Mouse (Mus musculus) monocyte, adult 5-6 weeks (primary cell): ENCODE measurements at regions not wholly inside any gene's neighbourhood (a gene's known extent, or its start where the extent isn't known, plus 50 kb on each side); places are given as distances from the start of the nearest gene placed in this dataset.

ENCODE experiments used
- ATAC-seq: fragments of 153-309, 156-312 bp; replicated peaks from 2 replicates; pipeline ENCODE4 v1.8.0; 2017; ENCODE audit warnings: mild to moderate bottlenecking; ENCODE audit not compliant: low TSS enrichment, insufficient number of reproducible peaks, severe bottlenecking, poor library complexity, low FRiP score

DNA sequence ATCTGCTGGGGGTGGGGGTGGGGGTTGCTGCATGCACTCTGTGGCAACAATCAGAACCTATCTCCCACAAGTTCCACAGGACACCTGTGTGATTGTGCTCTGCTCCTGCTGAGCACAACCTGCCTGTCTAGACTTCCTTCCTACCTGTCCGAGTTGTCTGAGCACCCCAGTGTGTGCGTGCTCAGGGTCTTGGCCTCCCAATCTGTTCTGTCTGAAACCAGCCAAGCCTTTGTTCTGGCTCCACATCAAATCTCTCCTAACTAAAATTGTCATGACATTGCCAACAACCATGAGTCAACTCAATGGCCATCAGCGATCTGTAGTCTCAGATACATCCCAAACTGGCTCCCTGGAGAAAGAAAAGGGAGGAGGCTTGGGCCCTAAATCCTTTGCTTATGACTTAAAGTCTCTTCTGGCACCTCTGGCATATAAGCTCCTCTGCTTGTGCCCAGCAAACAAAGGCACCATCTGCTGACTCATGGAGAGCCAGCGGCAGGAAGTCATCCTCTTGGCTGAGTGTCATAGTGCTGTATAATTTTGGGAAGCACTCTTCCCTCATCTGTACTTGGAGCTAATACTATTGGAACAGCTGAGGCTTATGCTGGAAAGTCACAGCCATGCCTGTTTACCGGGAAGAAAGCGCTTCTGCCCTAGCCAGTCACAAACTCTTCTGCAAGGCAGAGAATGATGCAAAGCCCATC lies 298.5 kb upstream of the Slc24a5 start:
- ATAC-seq, result no peak

- ATAC-seq, result no peak
Measured at GRCm38 (mm10) chr2:124770028-124770427, 297.9 kb upstream of the Slc24a5 start.

- ATAC-seq, result no peak
Measured at GRCm38 (mm10) chr2:124772055-124772708, 295.7 kb upstream of the Slc24a5 start.

DNA sequence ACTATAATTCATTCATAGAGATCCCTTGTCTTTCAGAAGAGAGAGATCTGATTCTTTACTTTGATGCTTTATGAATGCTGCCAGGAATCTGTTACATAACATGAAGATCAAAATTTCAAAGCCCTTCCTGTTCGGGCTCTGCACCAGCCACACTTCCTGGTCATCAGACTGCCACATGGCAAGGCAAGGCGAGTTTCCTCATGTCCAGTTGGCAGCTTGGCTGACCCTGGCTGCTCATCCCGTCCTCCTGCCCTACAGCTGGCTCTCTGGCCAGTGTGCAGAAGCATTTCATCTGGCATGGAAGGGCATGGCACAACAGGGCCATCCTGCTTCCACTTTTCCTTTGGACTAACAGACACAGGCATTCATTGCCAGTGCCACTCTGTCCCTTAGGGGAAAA lies 292.2 kb upstream of the Slc24a5 start:
- ATAC-seq, result no peak

GRCm38 (mm10) chr2:124792633-124793036 lies 275.3 kb upstream of the Slc24a5 start:
- no peak for ATAC-seq

GRCm38 (mm10) chr2:124811709-124812108 lies 256.2 kb upstream of the Slc24a5 start:
- no peak for ATAC-seq

- no peak for ATAC-seq
Measured at GRCm38 (mm10) chr2:124816814-124817213, 251.1 kb upstream of the Slc24a5 start.

DNA sequence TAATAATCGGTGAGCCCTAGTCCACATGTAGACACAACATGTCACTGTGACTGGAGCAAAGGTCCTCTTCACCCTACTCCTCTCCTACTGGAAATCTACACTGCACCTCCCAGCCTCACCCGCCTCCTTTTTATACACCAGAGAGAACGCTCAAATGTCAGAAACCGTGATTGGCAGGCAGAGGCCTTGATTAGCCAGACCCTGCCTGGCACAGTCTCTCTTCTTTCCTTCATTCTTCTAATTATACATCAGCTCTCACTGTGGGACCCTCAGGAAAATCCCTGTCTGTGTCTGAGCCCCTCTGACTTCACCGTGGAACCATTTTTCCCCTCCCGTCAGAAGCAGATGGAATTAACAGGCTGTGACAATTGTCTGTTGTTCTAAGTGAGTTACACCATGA lies 248.1 kb upstream of the Slc24a5 start:
- no peak for ATAC-seq

GRCm38 (mm10) chr2:124820821-124821220 lies 247.1 kb upstream of the Slc24a5 start:
- ATAC-seq, result no peak

DNA sequence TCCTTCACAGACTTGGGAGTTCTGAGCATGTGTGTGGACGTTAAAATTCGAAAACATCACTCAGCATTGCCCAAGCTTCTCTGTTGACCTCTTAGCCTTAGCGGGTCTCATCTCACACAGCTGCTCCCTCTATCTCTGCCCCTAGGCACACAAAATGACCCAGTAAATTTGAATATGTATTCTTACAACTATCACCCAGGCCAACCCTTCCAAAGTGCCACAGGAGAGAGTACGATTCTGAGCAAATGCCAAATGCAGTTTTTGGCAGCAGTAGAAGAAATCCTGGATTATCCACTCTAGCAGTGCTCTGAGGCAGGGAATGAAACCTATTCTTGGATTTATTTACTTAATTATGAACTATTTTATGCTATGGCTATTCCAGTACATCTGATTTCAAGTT lies 246.6 kb upstream of the Slc24a5 start:
- no peak for ATAC-seq

DNA sequence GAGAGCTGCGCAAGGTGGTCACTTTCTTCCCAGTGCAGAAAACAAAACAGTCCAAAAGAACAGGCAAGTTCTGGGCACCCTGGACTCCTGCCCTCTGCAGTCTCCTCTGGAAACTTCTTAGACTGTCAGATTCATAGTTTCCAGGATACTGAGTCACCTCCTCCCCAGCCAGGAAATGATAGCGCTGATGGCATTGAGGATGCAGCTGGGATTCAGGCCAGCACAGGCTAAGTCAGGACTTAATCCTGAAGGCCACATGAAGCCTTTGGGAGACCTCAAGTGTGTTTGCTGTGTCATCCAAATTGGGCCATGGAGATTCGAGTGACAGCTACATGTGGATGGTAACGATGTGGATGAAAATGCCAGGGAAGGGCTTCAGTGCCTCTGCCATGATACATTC lies 219.1 kb upstream of the Slc24a5 start:
- no peak for ATAC-seq

- no peak for ATAC-seq
Measured at GRCm38 (mm10) chr2:124858504-124858903, 209.4 kb upstream of the Slc24a5 start.

DNA sequence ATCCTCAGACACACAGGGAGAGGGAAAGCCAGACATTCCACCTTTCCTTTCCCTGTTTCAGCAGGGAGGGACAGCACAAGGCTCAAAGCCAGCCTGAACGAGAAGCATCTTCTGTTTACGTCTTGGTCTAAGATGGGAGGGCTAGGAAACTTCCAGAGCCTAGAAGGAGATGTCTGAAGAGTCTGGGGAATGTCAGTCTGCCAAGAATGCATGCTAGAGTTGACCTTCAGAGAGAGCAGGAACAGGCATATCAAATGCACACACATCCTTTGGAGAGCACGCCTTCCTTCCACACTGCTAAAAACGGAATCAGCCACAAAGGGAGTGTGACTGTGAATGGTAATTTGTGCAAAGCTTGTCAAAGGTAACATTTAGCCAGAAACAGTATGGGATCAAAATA lies 179.7 kb upstream of the Slc24a5 start:
- ATAC-seq, result no peak

- no peak for ATAC-seq
Measured at GRCm38 (mm10) chr2:124895002-124895401, 172.9 kb upstream of the Slc24a5 start.

DNA sequence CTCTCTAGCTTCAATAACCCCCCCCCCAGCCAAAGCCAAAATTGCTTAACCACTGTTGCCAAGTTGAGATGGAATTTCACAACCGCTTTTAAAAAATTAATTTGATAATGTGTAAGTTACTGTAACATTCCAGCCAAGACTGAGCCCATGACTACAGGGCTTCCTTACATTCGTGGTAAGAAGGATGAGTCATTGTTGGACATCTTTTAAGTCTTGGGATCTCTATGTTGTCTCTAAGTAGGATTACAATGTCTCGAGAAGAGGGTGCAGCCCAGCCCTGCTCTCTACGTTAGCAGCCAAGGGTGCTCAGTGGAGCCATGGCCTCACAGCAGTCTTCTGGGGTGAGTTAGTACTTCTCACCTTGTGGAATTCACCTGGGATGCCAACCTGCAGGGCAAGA lies 164.4 kb upstream of the Slc24a5 start:
- no peak for ATAC-seq

DNA sequence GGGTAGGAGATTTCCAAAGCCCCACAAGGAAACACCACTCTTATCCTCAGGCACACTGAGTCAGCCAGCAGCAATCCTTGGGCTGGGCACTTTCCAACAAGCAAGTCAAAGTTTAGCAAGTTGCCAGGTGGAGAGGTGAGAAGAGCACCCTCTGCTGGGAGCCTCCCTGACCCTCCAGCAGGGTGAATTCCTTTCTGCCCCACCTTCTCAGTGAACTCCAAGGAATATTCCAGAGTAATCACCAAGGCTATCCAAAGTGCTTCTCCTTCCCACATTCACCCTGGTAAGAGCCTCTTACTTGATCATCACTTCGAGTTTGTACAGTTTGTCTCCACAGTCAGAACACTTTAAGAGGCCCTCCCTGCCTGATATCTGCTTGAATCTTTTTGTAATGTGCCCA lies 162.8 kb upstream of the Slc24a5 start:
- no peak for ATAC-seq

GRCm38 (mm10) chr2:124918986-124919761 lies 148.8 kb upstream of the Slc24a5 start:
- no peak for ATAC-seq

GRCm38 (mm10) chr2:124919762-124920255 lies 148.1 kb upstream of the Slc24a5 start:
- ATAC-seq, result no peak

DNA sequence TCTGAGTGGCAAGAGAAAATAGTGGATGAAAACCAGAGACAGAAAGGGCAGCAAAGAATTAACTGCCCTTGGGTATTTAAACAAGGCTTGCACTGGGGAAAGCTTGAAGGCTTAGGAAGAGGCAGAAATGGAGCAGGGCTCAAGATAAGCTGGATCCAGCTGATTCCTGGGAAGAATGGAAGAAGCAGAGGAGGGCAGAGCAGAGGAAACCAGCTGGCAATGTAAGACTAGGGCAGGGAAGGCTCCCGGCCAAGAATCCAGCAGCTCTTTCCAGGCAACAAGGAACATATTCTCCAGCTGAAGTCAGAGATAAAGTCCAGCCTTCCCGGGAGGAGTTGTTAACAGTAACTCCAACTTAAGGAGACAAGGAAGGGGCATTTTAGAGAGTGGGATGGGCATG lies 147.7 kb upstream of the Slc24a5 start:
- ATAC-seq, result no peak
